Mouse (Mus musculus): Measurements from ENCODE around the gene Slc43a2. TPM values are rescaled to one million over a fixed set of nuclear protein-coding genes. Genes with fewer than 3 reads are reported as not detected.
"Not testable (repeated sequence)": the region's sequence is repeated elsewhere in the genome, so short reads cannot be mapped to it uniquely, and the experiment has no call there.

Slc43a2 gene
- polyA plus RNA-seq, 1 experiment from 2014 or later = 17.3 TPM

DNA sequence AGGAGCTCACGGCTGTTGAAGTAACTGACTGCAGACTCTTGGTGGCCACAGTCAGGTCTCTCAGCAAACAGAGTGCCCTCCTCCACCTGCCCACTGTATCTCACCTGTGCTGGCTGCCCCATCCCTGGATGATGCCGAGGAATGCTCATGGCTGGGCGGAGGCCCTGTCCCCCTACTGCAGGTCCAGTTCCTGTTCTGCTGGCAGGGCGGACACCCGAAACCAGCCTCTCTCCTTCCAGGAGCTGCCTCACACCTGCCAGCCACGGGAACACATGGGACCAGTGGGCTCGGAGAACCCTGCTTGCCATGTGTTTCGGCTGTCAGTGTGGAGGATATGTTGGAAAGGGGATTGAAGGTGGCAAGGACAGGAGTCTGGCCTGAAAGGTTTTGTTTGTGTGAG, 8.7 kb downstream of the Slc43a2 start:
- H3K9me3 ChIP-seq = no peaks in the 10 kb centered on the region
- no peaks in the 10 kb centered on the region for H3K27me3 ChIP-seq
- no peak overlapping the region for H3K27ac ChIP-seq
- H3K9ac ChIP-seq (replicated peaks) = no peak overlapping the region
- no peak for ATAC-seq
- no peak overlapping the region for H3K4me3 ChIP-seq (replicated peaks)
- H3K4me2 ChIP-seq (replicated peaks) = no peak overlapping the region
- H3K4me1 ChIP-seq (replicated peaks) = peaks cover 25% of the 10 kb centered on the region
- peaks cover 19% of the 10 kb centered on the region; the same call in 1 of the 2 replicates for H3K36me3 ChIP-seq
- 89% methylated on average over 8 of the region's 8 CpGs for WGBS

DNA sequence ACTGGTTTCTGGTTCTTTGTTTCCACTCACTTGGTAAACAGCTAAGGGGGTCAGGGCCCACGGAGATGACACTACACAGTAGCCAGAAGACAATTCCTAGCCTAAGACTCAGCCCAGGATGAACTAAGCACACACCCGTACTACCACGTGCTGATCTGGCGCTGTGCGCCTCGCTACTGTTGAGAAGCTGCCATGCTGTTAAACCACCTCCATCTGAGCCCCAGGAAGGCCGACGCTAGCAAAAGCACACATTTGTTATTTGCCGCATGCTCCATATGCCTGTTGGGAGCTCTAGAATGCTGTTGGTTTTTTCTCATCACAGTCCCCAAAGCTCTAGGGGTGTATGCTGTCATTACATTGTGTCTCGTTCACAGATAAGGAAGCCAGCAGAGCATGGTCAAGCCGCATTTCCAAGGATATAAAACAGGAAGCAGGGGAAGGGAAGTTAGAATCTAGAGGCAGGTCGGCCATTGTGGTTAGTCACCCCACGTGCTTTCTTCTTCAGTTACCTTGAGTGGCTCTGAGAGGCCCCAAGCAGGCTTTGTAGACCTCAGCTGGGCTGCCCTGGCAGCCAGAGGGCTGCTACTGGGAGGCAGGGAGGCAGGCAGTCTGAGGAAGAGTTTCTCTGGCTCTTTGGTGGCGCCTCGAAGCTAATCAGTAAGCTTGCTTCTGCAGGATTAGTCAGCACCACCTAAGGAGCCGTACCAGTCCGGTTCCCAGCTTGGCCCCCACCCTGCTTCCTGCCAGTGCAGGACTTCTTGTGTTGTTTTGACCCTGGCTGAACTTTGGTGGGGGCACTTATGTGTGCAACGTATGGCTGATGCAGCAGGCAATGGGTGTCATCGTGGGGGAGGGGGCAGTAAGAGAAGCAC, 9.5 kb downstream of the Slc43a2 start:
- H3K9me3 ChIP-seq = no peaks in the 10 kb centered on the region
- H3K4me3 ChIP-seq (replicated peaks) = no peak overlapping the region
- H3K4me1 ChIP-seq (replicated peaks) = peaks cover 19% of the 10 kb centered on the region
- H3K4me2 ChIP-seq (replicated peaks) = no peak overlapping the region
- H3K9ac ChIP-seq (replicated peaks) = 0 out of 2 replicates have a peak overlapping the region, but pooled peaks have one; percentile 33
- WGBS = 71% methylated on average over 19 of the region's 19 CpGs
- no peaks in the 10 kb centered on the region for H3K27me3 ChIP-seq
- 0 out of 2 replicates have a peak overlapping the region, but pooled peaks have one; percentile 15 for H3K27ac ChIP-seq
- peaks cover 27% of the 10 kb centered on the region for H3K36me3 ChIP-seq
- ATAC-seq = no peak

DNA sequence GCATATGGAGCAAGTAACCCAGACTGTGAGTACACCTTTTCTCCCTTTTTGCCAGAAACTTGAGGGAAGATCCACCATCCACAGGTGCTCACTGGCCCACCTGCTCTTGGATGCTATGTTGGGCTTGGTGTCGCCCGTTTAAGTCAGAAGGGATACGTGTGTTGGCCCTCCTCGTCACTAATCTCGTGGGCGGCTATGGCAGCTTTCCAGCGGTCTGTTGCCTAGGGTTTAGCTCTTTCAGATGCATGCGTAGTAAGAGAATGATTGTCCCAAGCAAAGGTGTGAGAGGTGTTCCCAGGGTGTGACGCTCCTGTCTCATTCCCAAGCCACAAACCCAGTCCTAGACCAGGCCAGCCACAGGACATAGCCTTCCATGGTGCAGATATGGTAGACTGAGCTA, 13.2 kb downstream of the Slc43a2 start:
- peaks cover 8% of the 10 kb centered on the region; the same call in 1 of the 2 replicates for H3K4me1 ChIP-seq (replicated peaks)
- H3K9ac ChIP-seq (replicated peaks) = no peak overlapping the region
- no peaks in the 10 kb centered on the region for H3K27me3 ChIP-seq
- 91% methylated on average over 9 of the region's 9 CpGs for WGBS
- H3K4me2 ChIP-seq (replicated peaks) = no peak overlapping the region
- no peak overlapping the region for H3K27ac ChIP-seq
- H3K9me3 ChIP-seq = no peaks in the 10 kb centered on the region
- H3K4me3 ChIP-seq (replicated peaks) = no peak overlapping the region
- no peak for ATAC-seq
- peaks cover 45% of the 10 kb centered on the region for H3K36me3 ChIP-seq

DNA sequence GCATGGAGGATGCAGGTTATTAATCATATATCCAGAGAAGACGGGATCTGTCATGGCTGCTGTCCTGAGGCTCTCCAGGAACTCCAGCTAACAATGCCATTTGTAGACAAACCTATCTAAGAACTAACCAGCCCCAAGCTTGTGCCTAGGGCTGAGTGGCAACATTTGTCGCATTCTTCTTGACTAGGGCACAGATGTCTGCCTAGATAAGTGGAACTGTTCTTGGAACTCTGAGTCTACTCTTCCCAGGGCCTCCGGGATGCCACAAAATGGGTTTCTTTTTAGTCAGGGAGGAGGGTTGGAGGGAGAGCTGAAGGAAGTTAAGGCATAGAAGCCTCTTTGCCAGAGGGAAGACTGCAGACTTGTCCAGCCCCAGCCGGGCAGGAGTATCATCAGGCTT, 14.6 kb downstream of the Slc43a2 start:
- WGBS = 81% methylated on average over 4 of the region's 4 CpGs
- Histone ChIP-seq H3K4me2 (replicated peaks) (no peak overlapping the region), H3K9me3 (no peaks in the 10 kb centered on the region), H3K9ac (replicated peaks) (no peak overlapping the region), H3K4me1 (replicated peaks) (peaks cover 18% of the 10 kb centered on the region), H3K27ac (no peak overlapping the region), H3K27me3 (no peaks in the 10 kb centered on the region), H3K36me3 (peaks cover 47% of the 10 kb centered on the region), H3K4me3 (replicated peaks) (no peak overlapping the region)
- no peak for ATAC-seq

DNA sequence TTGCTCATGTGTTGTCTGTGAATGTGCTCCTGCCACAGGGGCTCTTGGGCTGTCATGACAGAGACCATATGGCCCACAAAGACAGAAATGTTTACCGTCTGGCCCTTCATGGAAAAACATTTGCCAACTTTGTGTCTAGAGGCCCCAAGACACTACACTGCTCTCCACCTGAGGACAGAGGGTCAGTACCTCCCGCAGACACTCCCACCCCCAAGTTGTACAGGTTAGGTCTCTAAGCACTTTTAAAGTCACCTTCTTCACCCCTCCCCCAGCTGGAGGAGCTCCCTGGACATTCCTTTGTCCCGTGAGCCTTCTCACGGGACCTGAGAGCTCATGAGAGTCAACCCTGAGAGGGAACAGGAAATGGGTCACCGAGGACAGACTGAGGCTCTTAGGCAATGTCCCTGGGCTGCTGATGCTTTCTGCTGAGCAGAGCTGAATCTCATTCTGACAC, 18.2 kb downstream of the Slc43a2 start:
- Histone ChIP-seq H3K4me3 (replicated peaks) (no peak overlapping the region), H3K27me3 (no peaks in the 10 kb centered on the region), H3K4me2 (replicated peaks) (no peak overlapping the region), H3K9ac (replicated peaks) (no peak overlapping the region), H3K4me1 (replicated peaks) (peaks cover 31% of the 10 kb centered on the region), H3K9me3 (no peaks in the 10 kb centered on the region), H3K27ac (0 out of 2 replicates have a peak overlapping the region, but pooled peaks have one; percentile 51), H3K36me3 (peaks cover 43% of the 10 kb centered on the region)
- WGBS = 62% methylated on average over 5 of the region's 5 CpGs
- ATAC-seq = 0 out of 2 replicates have a peak, but pooled peaks have one; percentile 17

DNA sequence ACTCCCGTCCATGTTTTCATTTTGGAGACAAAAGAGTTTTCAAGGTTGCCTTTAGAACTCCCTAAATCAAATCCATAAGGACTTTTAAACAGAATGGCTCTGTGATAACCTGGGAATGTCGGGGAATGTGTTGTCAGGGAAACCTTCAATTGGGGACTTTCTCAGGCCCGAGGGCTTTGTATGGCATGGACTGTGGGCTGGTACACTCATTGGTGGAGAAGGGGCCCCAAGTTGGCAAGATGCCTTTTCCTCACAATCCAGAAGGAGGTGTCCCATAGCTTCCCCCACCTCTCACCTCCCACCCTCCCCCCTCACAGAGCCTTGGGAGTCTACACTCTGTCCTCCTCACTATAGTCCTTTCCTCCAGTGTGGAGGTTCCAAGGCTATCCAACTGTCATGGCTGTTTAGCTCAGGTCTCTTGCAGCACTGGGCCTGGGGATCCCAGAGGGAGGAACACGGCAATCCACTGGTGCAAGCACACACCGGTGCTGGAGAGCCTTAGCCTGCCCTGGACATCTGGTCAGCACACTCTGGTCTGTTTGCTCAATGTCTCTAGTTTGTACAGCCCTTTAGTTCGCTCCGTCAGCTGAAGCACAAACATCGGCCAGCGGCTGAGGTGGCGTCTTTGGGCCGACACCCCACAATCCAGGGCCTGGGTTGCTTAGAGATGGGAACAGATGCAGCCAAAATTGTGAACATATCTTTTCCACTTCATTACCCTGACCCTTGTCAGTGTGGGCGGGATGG, 18.9 kb downstream of the Slc43a2 start:
- Histone ChIP-seq H3K36me3 (peaks cover 37% of the 10 kb centered on the region), H3K4me3 (replicated peaks) (no peak overlapping the region), H3K9ac (replicated peaks) (no peak overlapping the region), H3K9me3 (no peaks in the 10 kb centered on the region), H3K27ac (0 out of 2 replicates have a peak overlapping the region, but pooled peaks have one; percentile 30), H3K27me3 (no peaks in the 10 kb centered on the region), H3K4me2 (replicated peaks) (no peak overlapping the region), H3K4me1 (replicated peaks) (peaks cover 31% of the 10 kb centered on the region)
- ATAC-seq = 0 out of 2 replicates have a peak, but pooled peaks have one; percentile 48
- 63% methylated on average over 12 of the region's 12 CpGs for WGBS

DNA sequence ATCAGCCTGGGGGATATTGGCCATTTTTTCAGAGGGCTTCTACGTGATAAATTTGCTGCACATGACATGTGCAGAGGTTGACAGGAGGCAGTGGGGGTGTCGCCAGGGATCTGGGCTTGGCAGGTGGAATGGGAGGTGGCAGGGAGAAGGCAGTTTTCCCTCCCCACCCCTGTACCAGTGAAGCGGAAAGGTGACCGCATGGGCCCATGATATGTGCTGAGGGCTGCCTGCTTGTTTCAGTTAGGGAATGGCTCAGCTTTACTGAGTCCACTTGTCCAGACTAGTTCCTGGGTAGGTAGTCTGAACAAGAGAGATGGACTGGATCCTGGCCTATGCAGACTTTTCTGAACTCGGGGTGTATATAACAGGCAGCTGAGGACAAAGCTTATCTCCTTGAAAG, 19.8 kb downstream of the Slc43a2 start:
- H3K4me2 ChIP-seq (replicated peaks) = no peak overlapping the region
- no peak overlapping the region for H3K27ac ChIP-seq
- no peaks in the 10 kb centered on the region for H3K9me3 ChIP-seq
- H3K4me1 ChIP-seq (replicated peaks) = peaks cover 31% of the 10 kb centered on the region
- no peak for ATAC-seq
- no peak overlapping the region for H3K9ac ChIP-seq (replicated peaks)
- no peak overlapping the region for H3K4me3 ChIP-seq (replicated peaks)
- H3K36me3 ChIP-seq = peaks cover 27% of the 10 kb centered on the region
- H3K27me3 ChIP-seq = no peaks in the 10 kb centered on the region
- 88% methylated on average over 5 of the region's 5 CpGs for WGBS

DNA sequence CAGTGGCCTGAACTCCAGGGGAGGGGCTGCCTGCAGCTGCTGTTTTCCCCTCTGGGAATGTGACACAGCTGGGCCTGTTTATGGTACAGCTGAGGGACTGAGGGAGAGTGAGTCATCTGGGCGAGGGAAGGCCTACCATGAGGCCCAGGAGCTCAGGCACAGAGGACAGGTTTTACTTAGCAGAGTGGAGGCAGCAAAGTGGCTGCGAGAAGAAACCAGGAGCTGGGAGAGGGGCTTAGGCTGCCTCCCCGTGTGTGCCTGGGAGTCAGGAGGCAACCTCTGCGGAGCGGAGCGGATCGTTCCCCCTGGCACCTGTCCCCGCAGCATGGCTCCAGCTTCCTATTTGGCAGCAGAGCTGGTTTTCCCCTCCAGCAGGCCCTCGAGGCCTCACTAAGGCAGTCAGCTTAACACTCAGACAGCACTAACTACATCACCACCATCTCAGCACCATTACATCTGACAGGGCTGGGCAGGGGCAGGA, 20.5 kb downstream of the Slc43a2 start:
- Histone ChIP-seq H3K27me3 (no peaks in the 10 kb centered on the region), H3K36me3 (peaks cover 25% of the 10 kb centered on the region), H3K27ac (0 out of 2 replicates have a peak overlapping the region, but pooled peaks have one; percentile 14), H3K4me3 (replicated peaks) (no peak overlapping the region), H3K9me3 (no peaks in the 10 kb centered on the region), H3K4me2 (replicated peaks) (no peak overlapping the region), H3K9ac (replicated peaks) (peak overlapping the region; percentile 37), H3K4me1 (replicated peaks) (peaks cover 31% of the 10 kb centered on the region)
- 69% methylated on average over 9 of the region's 9 CpGs for WGBS
- no peak for ATAC-seq

DNA sequence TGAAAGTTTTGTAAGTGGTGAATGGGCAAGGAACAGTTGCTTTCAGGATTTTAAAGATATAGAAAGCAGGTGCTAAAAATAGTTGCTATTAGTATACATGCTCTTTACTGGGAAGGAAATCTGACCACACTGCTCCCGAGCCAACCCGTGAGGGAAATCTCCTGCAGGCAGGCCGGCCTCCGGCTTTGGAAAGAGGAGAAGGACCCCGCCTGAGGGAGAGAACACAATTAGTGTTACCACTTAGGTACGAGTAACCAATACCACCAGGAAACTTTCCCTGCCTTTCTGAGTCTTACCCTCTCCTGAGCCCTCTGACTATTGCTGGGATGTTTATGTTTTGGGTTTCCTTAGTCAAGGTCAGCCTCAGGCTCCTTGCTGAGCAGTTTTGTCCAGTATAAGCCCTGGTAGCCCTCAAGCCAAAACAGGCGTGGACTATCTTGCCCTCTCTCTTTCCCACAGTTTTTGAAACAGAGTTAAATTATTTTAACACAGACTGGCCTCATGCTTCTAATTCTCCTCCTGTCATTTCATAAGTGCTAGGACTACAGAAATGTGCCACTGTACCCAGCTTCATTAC, 21.5 kb downstream of the Slc43a2 start:
- Histone ChIP-seq H3K4me2 (replicated peaks) (no peak overlapping the region), H3K9ac (replicated peaks) (no peak overlapping the region), H3K4me1 (replicated peaks) (peaks cover 31% of the 10 kb centered on the region), H3K27ac (no peak overlapping the region), H3K9me3 (no peaks in the 10 kb centered on the region), H3K36me3 (peaks cover 24% of the 10 kb centered on the region), H3K4me3 (replicated peaks) (no peak overlapping the region), H3K27me3 (no peaks in the 10 kb centered on the region)
- WGBS = 63% methylated on average over 7 of the region's 7 CpGs
- ATAC-seq = no peak

DNA sequence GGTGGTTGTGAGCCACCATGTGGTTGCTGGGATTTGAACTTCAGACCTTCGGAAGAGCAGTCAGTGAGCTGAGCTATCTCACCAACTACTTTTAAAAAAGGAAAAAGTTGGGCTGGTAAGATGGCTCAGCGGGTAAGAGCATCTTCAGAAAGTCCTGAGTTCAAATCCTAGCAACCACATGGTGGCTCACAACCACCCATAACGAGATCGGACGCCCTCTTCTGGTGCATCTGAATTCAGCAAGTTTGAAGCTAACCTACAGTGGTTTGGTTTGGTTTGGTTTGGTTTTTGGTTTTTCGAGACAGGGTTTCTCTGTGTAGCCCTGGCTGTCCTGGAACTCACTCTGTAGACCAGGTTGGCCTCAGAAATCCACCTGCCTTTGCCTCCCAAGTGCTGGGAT, 24.5 kb downstream of the Slc43a2 start:
- H3K9me3 ChIP-seq; H3K27ac ChIP-seq; H3K9ac ChIP-seq (replicated peaks); H3K4me3 ChIP-seq (replicated peaks); H3K27me3 ChIP-seq; ATAC-seq; H3K4me2 ChIP-seq (replicated peaks): not testable (repeated sequence)
- WGBS = 95% methylated on average over 6 of the region's 6 CpGs
- peaks cover 27% of the 10 kb centered on the region for H3K36me3 ChIP-seq
- H3K4me1 ChIP-seq (replicated peaks) = peaks cover 16% of the 10 kb centered on the region

DNA sequence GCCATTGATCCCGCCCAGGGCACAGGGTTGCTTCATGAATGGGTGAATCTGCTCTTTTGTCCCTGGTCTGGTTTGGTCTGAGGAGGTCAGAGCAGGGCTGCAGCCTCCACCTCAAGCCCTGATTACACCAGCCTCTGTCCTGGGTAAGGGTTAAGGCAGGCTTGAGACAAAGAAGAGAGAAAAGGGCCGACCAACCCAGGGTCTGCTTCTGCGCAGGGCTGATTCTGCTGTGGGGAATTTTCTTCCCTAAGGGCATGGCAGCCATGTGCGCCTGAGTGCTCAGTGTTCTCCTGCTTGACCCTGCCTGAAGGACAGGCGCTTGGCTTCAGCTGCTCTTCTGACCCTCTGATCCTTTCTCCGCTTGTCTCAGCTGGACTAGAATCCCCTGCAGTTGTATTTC, 25.6 kb downstream of the Slc43a2 start:
- WGBS = 74% methylated on average over 6 of the region's 6 CpGs
- H3K4me1 ChIP-seq (replicated peaks) = peaks cover 5% of the 10 kb centered on the region
- no peak for ATAC-seq

More for the DNA sequence above, 25.6 kb downstream of the Slc43a2 start:
- no peaks in the 10 kb centered on the region for H3K9me3 ChIP-seq
- no peak overlapping the region for H3K4me3 ChIP-seq (replicated peaks)
- H3K36me3 ChIP-seq = peaks cover 37% of the 10 kb centered on the region
- H3K27ac ChIP-seq = no peak overlapping the region
- no peak overlapping the region for H3K4me2 ChIP-seq (replicated peaks)
- H3K9ac ChIP-seq (replicated peaks) = no peak overlapping the region
- no peaks in the 10 kb centered on the region for H3K27me3 ChIP-seq
